Mouse (Mus musculus): ENCODE measurements around the gene Gm20388. TPM values are rescaled to one million over a fixed set of nuclear protein-coding genes. Genes with fewer than 3 reads are reported as not detected.
A peak's percentile ranks its signal among the peaks of the same experiment; 100 is the strongest.

Gm20388 gene
- polyA plus RNA-seq, 1 experiment from 2014 or later = 8.3 TPM

- DNase-seq (ENCODE audit: low spot score) (peak; percentile 97), ATAC-seq (replicated peaks; ENCODE audit: low FRiP score, low TSS enrichment, low read depth) (peak; percentile 94)
- Histone ChIP-seq H3K9me3 (ENCODE audit: control insufficient read depth, low read length) (no peaks in the 10 kb centered on the region), H3K27ac (ENCODE audit: low read depth) (peak within 1 kb of the TSS; percentile 88), H3K9ac (ENCODE audit: low read length) (peak within 1 kb of the TSS; percentile 97), H3K27me3 (replicated peaks; ENCODE audit: control insufficient read depth, insufficient read depth, low read length) (no peaks in the 10 kb centered on the region), H3K4me1 (replicated peaks; ENCODE audit: control insufficient read depth, insufficient read depth, low read length) (peaks cover 18% of the 10 kb centered on the region), H3K4me2 (ENCODE audit: low read length) (peak within 1 kb of the TSS; percentile 87), H3K36me3 (ENCODE audit: control insufficient read depth, insufficient read depth, low read length) (peaks cover 33% of the 10 kb centered on the region), H3K4me3 (ENCODE audit: low read depth, low read length) (peak within 1 kb of the TSS; percentile 97)
- under 1% methylated on average over 62 of the region's 62 CpGs for WGBS
Observed at GRCm38 (mm10) chr8:122567361-122568108, 2656.9 kb downstream of the Gm20388 start, which contains the start of gene Cdt1. TSS of gene Cdt1 (plus strand) at chr8:122568015.

GRCm38 (mm10) chr8:122568109-122568504 lies 2657.5 kb downstream of the Gm20388 start:
- whole genome bisulfite sequencing = under 1% methylated on average over 34 of the region's 34 CpGs
- Histone ChIP-seq H3K9me3 (ENCODE audit: control insufficient read depth, low read length) (no peaks in the 10 kb centered on the region), H3K27me3 (replicated peaks; ENCODE audit: control insufficient read depth, insufficient read depth, low read length) (no peaks in the 10 kb centered on the region), H3K4me3 (ENCODE audit: low read depth, low read length) (peak overlapping the region; percentile 97), H3K4me2 (ENCODE audit: low read length) (peak overlapping the region; percentile 87), H3K9ac (ENCODE audit: low read length) (peak overlapping the region; percentile 97), H3K36me3 (ENCODE audit: control insufficient read depth, insufficient read depth, low read length) (peaks cover 39% of the 10 kb centered on the region), H3K27ac (ENCODE audit: low read depth) (peak overlapping the region; percentile 88), H3K4me1 (replicated peaks; ENCODE audit: control insufficient read depth, insufficient read depth, low read length) (peaks cover 18% of the 10 kb centered on the region)
- ATAC-seq (replicated peaks; ENCODE audit: low FRiP score, low TSS enrichment, low read depth) = no peak; the same call in 1 of the 2 replicates
- no peak for DNase-seq (ENCODE audit: low spot score)

GRCm38 (mm10) chr8:122568881-122569309 lies 2658.3 kb downstream of the Gm20388 start:
- 7% methylated on average over 10 of the region's 10 CpGs for WGBS
- Histone ChIP-seq H3K4me2 (ENCODE audit: low read length) (peak overlapping the region; percentile 87), H3K36me3 (ENCODE audit: control insufficient read depth, insufficient read depth, low read length) (peaks cover 46% of the 10 kb centered on the region), H3K27me3 (replicated peaks; ENCODE audit: control insufficient read depth, insufficient read depth, low read length) (no peaks in the 10 kb centered on the region), H3K4me3 (ENCODE audit: low read depth, low read length) (peak overlapping the region; percentile 97), H3K9ac (ENCODE audit: low read length) (peak overlapping the region; percentile 97), H3K9me3 (ENCODE audit: control insufficient read depth, low read length) (no peaks in the 10 kb centered on the region), H3K4me1 (replicated peaks; ENCODE audit: control insufficient read depth, insufficient read depth, low read length) (peaks cover 18% of the 10 kb centered on the region), H3K27ac (ENCODE audit: low read depth) (no peak overlapping the region)
- ATAC-seq (replicated peaks; ENCODE audit: low FRiP score, low TSS enrichment, low read depth) (0 out of 2 replicates have a peak, but pooled peaks have one; percentile 10), DNase-seq (ENCODE audit: low spot score) (no peak)

DNA sequence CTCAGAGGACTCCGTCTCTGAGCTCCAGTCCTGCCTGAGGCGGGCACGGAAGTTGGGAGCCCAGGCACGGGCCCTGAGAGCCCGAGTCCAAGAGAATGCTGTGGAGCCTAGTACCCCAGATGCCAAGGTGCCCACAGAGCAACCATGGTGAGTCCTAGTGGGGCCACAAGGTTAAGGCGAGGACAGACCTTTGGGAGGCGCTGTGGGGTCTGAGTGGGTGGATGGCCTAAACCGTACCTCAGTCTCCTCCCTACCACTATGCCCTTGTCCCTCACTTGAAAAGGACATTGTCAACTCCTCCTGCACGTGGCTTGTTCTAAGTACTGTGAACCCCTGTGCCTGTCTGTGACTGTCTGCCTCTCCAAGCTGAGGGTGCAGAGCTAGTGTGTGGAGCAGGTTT lies 2658.7 kb downstream of the Gm20388 start:
- H3K4me3 ChIP-seq (ENCODE audit: low read depth, low read length) = peak overlapping the region; percentile 97
- ATAC-seq (replicated peaks; ENCODE audit: low FRiP score, low TSS enrichment, low read depth) = no peak
- peaks cover 46% of the 10 kb centered on the region for H3K36me3 ChIP-seq (ENCODE audit: control insufficient read depth, insufficient read depth, low read length)
- 62% methylated on average over 9 of the region's 9 CpGs for WGBS
- H3K4me2 ChIP-seq (ENCODE audit: low read length) = peak overlapping the region; percentile 87
- peak overlapping the region; percentile 97 for H3K9ac ChIP-seq (ENCODE audit: low read length)
- no peak overlapping the region for H3K27ac ChIP-seq (ENCODE audit: low read depth)
- H3K4me1 ChIP-seq (replicated peaks; ENCODE audit: control insufficient read depth, insufficient read depth, low read length) = peaks cover 18% of the 10 kb centered on the region
- no peaks in the 10 kb centered on the region for H3K9me3 ChIP-seq (ENCODE audit: control insufficient read depth, low read length)
- DNase-seq (ENCODE audit: low spot score) = no peak
- H3K27me3 ChIP-seq (replicated peaks; ENCODE audit: control insufficient read depth, insufficient read depth, low read length) = no peaks in the 10 kb centered on the region

DNA sequence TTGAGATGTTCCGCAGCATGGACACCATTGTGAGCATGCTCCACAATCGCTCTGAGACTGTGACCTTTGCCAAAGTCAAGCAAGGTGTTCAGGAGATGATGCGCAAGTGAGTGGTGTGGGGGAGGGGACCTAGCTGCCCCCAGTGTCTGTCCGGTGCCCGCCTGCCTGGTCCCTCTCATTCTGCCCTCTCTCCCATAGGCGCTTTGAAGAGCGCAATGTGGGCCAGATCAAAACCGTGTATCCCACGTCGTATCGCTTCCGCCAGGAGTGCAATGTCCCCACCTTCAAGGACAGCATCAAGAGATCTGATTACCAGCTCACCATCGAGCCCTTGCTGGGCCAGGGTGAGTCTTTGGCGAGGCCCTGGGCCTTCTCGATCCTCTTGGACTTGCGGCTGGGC lies 2659.4 kb downstream of the Gm20388 start:
- Histone ChIP-seq H3K27me3 (replicated peaks; ENCODE audit: control insufficient read depth, insufficient read depth, low read length) (no peaks in the 10 kb centered on the region), H3K36me3 (ENCODE audit: control insufficient read depth, insufficient read depth, low read length) (peaks cover 46% of the 10 kb centered on the region), H3K27ac (ENCODE audit: low read depth) (no peak overlapping the region), H3K4me1 (replicated peaks; ENCODE audit: control insufficient read depth, insufficient read depth, low read length) (peaks cover 23% of the 10 kb centered on the region), H3K4me3 (ENCODE audit: low read depth, low read length) (no peak overlapping the region), H3K9ac (ENCODE audit: low read length) (no peak overlapping the region), H3K9me3 (ENCODE audit: control insufficient read depth, low read length) (no peaks in the 10 kb centered on the region), H3K4me2 (ENCODE audit: low read length) (no peak overlapping the region)
- WGBS = 97% methylated on average over 16 of the region's 16 CpGs
- DNase-seq (ENCODE audit: low spot score) = no peak
- ATAC-seq (replicated peaks; ENCODE audit: low FRiP score, low TSS enrichment, low read depth) = no peak

DNA sequence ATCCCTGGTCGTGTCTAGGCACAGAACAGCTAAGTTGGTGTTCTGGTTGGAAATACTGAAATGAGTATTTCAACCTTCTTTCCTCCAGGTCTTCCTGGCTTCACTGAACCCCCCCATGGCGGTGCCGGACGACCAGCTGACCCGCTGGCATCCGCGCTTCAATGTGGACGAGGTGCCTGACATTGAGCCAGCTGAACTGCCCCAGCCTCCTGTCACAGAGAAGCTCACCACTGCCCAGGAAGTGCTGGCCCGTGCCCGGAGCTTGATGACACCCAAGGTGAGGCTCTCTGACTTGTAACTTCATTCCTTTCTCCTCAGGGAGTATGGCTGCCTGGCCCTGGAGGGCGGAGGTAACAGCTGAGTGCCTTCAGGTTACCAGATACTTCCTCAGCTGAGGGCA lies 2660.5 kb downstream of the Gm20388 start:
- DNase-seq (ENCODE audit: low spot score) (no peak), ATAC-seq (replicated peaks; ENCODE audit: low FRiP score, low TSS enrichment, low read depth) (no peak)
- Histone ChIP-seq H3K4me1 (replicated peaks; ENCODE audit: control insufficient read depth, insufficient read depth, low read length) (peaks cover 35% of the 10 kb centered on the region), H3K9me3 (ENCODE audit: control insufficient read depth, low read length) (no peaks in the 10 kb centered on the region), H3K27ac (ENCODE audit: low read depth) (no peak overlapping the region), H3K27me3 (replicated peaks; ENCODE audit: control insufficient read depth, insufficient read depth, low read length) (no peaks in the 10 kb centered on the region), H3K36me3 (ENCODE audit: control insufficient read depth, insufficient read depth, low read length) (peaks cover 46% of the 10 kb centered on the region), H3K4me2 (ENCODE audit: low read length) (no peak overlapping the region), H3K9ac (ENCODE audit: low read length) (no peak overlapping the region), H3K4me3 (ENCODE audit: low read depth, low read length) (no peak overlapping the region)
- WGBS = 94% methylated on average over 11 of the region's 11 CpGs

DNA sequence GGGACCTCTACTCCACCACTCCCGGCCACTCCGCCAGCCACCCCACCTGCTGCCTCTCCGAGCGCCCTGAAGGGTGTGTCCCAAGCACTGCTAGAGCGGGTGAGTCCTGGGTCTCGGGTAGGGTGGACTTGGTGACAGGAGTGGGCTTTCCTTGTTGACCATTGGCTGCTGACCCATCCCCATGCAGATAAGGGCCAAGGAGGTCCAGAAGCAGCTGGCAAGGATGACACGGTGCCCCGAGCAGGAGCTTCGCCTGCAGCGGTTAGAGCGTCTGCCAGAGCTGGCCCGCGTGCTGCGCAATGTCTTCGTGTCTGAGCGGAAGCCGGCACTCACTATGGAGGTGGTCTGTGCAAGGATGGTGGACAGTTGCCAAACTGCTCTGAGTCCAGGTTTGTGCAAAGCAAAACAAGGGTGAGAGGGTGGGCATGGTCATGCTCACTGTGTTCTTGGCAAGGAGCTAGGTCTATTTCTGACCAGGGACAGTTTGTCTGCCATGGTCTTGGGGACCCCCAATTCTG lies 2661.2 kb downstream of the Gm20388 start:
- no peak overlapping the region for H3K9ac ChIP-seq (ENCODE audit: low read length)
- no peak for DNase-seq (ENCODE audit: low spot score)
- H3K9me3 ChIP-seq (ENCODE audit: control insufficient read depth, low read length) = no peaks in the 10 kb centered on the region
- 86% methylated on average over 17 of the region's 17 CpGs for WGBS
- peaks cover 32% of the 10 kb centered on the region for H3K4me1 ChIP-seq (replicated peaks; ENCODE audit: control insufficient read depth, insufficient read depth, low read length)
- no peak for ATAC-seq (replicated peaks; ENCODE audit: low FRiP score, low TSS enrichment, low read depth)
- no peak overlapping the region for H3K4me2 ChIP-seq (ENCODE audit: low read length)
- H3K4me3 ChIP-seq (ENCODE audit: low read depth, low read length) = no peak overlapping the region
- H3K36me3 ChIP-seq (ENCODE audit: control insufficient read depth, insufficient read depth, low read length) = peaks cover 46% of the 10 kb centered on the region
- H3K27me3 ChIP-seq (replicated peaks; ENCODE audit: control insufficient read depth, insufficient read depth, low read length) = no peaks in the 10 kb centered on the region
- H3K27ac ChIP-seq (ENCODE audit: low read depth) = no peak overlapping the region

DNA sequence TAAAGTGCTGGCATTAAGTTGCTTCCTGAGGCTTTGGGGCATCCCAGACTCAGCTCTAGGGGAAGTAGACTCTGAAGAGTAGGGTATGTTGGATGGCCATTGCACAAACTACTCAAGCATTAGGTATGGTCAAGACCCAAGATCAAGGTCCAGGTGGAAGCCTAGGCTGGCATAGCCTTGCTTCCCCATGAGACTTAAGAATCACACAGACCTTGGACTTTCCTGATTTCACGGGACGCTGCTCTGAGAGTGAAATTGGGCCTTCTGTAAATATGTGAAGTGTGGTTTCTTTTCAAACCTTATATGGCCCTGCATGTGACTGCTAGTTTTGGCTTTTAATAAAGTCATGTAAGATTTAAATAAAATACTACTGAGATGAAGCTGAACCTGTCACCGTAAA lies 2662.1 kb downstream of the Gm20388 start:
- 86% methylated on average over 3 of the region's 3 CpGs for WGBS
- H3K36me3 ChIP-seq (ENCODE audit: control insufficient read depth, insufficient read depth, low read length) = peaks cover 46% of the 10 kb centered on the region
- no peaks in the 10 kb centered on the region for H3K9me3 ChIP-seq (ENCODE audit: control insufficient read depth, low read length)
- no peak overlapping the region for H3K27ac ChIP-seq (ENCODE audit: low read depth)
- H3K4me1 ChIP-seq (replicated peaks; ENCODE audit: control insufficient read depth, insufficient read depth, low read length) = peaks cover 33% of the 10 kb centered on the region
- ATAC-seq (replicated peaks; ENCODE audit: low FRiP score, low TSS enrichment, low read depth) (no peak), DNase-seq (ENCODE audit: low spot score) (no peak)
- no peak overlapping the region for H3K9ac ChIP-seq (ENCODE audit: low read length)
- H3K4me3 ChIP-seq (ENCODE audit: low read depth, low read length) = no peak overlapping the region
- no peaks in the 10 kb centered on the region for H3K27me3 ChIP-seq (replicated peaks; ENCODE audit: control insufficient read depth, insufficient read depth, low read length)
- no peak overlapping the region for H3K4me2 ChIP-seq (ENCODE audit: low read length)
